Comparison of ENCODE assay signal across 8 mouse cellular contexts in the genomic region with DNA sequence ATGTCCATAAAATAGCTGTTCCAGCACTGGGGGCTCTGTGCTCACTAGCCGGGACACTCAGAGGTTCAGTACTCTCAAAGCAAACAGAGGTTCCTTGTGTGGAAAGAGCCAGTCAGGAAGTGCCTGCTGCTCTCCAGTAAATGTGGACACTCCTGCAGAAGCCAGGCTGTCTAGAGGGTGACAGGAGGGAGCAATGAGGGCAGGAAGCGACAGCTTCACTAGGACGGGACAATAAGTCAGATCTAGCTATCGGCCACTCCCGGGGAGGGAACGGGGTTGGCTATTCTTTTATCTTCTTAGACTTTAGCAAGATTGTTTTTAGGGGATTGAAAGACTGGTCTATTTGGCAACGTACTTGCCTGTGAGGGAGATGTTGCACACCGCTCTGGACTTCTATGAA.
A peak's percentile ranks its signal among the peaks of the same experiment; 100 is the strongest.
DNase-seq lines count a peak whose midpoint lies in the region; ATAC-seq and TF ChIP-seq lines count a peak whose summit lies in the region.

No protein-coding gene starts in this region.

- no peak overlapping the region for H3K4me3 ChIP-seq in heart, embryonic 12.5 days
- no peak overlapping the region for H3K4me3 ChIP-seq in kidney, postnatal 0 days (replicated peaks; ENCODE audit: low read depth, low read length)

- no peaks in the 10 kb centered on the region for H3K36me3 ChIP-seq in heart, embryonic 12.5 days
- no peaks in the 10 kb centered on the region for H3K36me3 ChIP-seq in kidney, postnatal 0 days (ENCODE audit: insufficient read depth, low read length)

- no peak for TF ChIP-seq CTCF in kidney, postnatal 0 days (IDR thresholded peaks at IDR 0.05; ENCODE audit: low read depth)

- peak; percentile 19 for DNase-seq in thymus, postnatal 0 days (ENCODE audit: low spot score)
- no peak for DNase-seq in thymus, postnatal 4 days
- DNase-seq in kidney, postnatal 0 days (ENCODE audit: low spot score) = peak; percentile 73
- DNase-seq in right cerebral cortex, postnatal 4 days = no peak
- no peak for DNase-seq in ovary, adult 18-20 months (ENCODE audit: low spot score)

- H3K4me2 ChIP-seq in heart, embryonic 12.5 days = peak overlapping the region; percentile 40; the same call in 1 of the 2 replicates
- H3K4me2 ChIP-seq in kidney, postnatal 0 days (ENCODE audit: low read length) = 0 out of 2 replicates have a peak overlapping the region, but pooled peaks have one; percentile 1

- ATAC-seq in heart, embryonic 12.5 days (ENCODE audit: insufficient number of reproducible peaks, low FRiP score) = 0 out of 2 replicates have a peak, but pooled peaks have one; percentile 62
- ATAC-seq in kidney, postnatal 0 days (replicated peaks; ENCODE audit: low FRiP score, low read depth) = 0 out of 2 replicates have a peak, but pooled peaks have one; percentile 27
- ATAC-seq in megakaryocyte-erythroid progenitor cell, adult 5-6 weeks (replicated peaks; ENCODE audit: low FRiP score, low TSS enrichment, poor library complexity, severe bottlenecking) = peak; percentile 66
- no peak for ATAC-seq in inflammation-experienced regulatory T-cells, adult 6 months

- no peak overlapping the region for H3K9ac ChIP-seq in heart, embryonic 12.5 days
- H3K9ac ChIP-seq in kidney, postnatal 0 days (ENCODE audit: low read depth, low read length) = no peak overlapping the region

- 13% methylated on average over 8 of the region's 8 CpGs for WGBS in heart, embryonic 12.5 days
- WGBS in kidney, postnatal 0 days = 13% methylated on average over 8 of the region's 8 CpGs

- H3K27ac ChIP-seq in heart, embryonic 12.5 days (ENCODE audit: poor library complexity, severe bottlenecking) = peak overlapping the region; percentile 58
- peak overlapping the region; percentile 60; the same call in 1 of the 2 replicates for H3K27ac ChIP-seq in kidney, postnatal 0 days

- peaks cover 21% of the 10 kb centered on the region for H3K4me1 ChIP-seq in heart, embryonic 12.5 days (replicated peaks)
- peaks cover 6% of the 10 kb centered on the region for H3K4me1 ChIP-seq in kidney, postnatal 0 days (replicated peaks; ENCODE audit: insufficient read depth, low read length)

- no peaks in the 10 kb centered on the region for H3K27me3 ChIP-seq in heart, embryonic 12.5 days (replicated peaks)
- no peaks in the 10 kb centered on the region for H3K27me3 ChIP-seq in kidney, postnatal 0 days (ENCODE audit: insufficient read depth, low read length)

- H3K9me3 ChIP-seq in heart, embryonic 12.5 days (replicated peaks) = no peaks in the 10 kb centered on the region; the same call in 1 of the 2 replicates
- no peaks in the 10 kb centered on the region for H3K9me3 ChIP-seq in kidney, postnatal 0 days (replicated peaks; ENCODE audit: low read length)

Comparison
In these comparisons a context has a peak if more than half of its experiments do, and no peak if none do; other contexts are left out.
1. DNase-seq: peak in thymus, postnatal 0 days (single experiment) and kidney, postnatal 0 days (single experiment); none in thymus, postnatal 4 days (single experiment), right cerebral cortex, postnatal 4 days (single experiment) and ovary, adult 18-20 months (single experiment).